Mouse (Mus musculus): Measurements from ENCODE around the gene Shd. TPM values are rescaled to one million over a fixed set of nuclear protein-coding genes. Genes with fewer than 3 reads are reported as not detected.

The Shd gene
- polyA plus RNA-seq, 1 experiment = not detected

DNA sequence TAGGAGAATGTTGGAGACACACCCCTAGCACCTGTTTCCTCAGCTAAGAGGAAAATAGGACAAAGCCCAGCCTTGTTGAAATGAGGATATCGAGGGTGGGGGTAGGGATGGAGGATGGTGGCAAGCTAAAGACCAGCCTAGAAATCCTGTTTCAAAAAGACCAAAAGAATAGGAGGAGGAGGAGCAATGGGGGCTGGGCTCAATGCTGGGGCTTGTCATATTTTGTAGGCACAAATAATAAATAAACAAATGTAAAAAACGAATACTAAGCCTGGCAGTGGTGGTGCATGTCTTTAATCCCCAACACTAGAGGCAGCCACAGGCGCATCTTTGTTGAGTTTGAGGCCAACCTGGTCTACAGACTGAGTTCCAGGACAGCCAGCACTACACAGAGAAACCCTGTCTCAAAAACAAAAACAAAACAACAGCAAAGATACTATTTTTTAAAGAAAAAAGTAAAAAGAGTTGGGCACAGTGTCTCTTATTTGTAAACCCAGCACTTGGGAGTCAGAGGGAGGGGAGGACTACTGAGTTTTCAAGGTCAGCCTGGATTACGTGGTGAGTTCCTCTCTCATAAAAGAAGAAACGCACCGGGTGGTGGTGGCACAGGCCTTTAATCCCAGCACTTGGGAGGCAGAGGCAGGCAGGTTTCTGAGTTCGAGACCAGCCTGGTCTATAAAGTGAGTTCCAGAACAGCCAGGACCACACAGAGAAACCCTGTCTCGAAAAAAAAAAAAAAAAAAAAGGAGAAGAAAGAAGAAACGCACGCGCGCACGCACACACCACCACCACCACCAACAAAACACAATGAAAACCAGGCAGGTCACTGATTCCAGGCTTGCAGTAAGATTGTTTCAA, 12.3 kb upstream of the Shd start:
- 72% methylated on average over 13 of the region's 13 CpGs for WGBS
- TF ChIP-seq CTCF (IDR thresholded peaks at IDR 0.05; ENCODE audit: insufficient read depth, low read depth, low read length) (no peak), POLR2A (IDR thresholded peaks at IDR 0.05; ENCODE audit: insufficient read depth, low read depth, low read length) (no peak)
- 0 out of 2 replicates have a peak overlapping the region, but pooled peaks have one; percentile 79 for H3K27ac ChIP-seq (ENCODE audit: insufficient read depth, low read depth, low read length)
- peak overlapping the region; percentile 5; the same call in 1 of the 2 replicates for H3K4me3 ChIP-seq (ENCODE audit: insufficient read depth, low read depth, low read length)
- peaks cover 19% of the 10 kb centered on the region for H3K4me1 ChIP-seq (ENCODE audit: control insufficient read depth, insufficient read depth, low read length)

DNA sequence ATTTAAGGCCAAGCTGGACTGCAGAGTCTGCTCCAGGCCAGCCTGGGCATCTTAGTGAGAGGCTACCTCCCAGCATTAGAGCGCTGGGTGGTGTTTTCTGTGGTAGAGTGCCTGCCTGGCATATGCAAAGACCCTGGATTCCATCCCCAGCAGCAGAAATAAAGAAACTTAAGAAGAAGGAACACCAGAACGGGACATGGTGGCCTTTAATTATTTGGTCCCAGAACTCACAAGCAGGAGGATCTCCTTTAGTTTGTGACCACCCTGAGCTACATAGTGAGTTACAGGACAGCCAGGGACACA, 11.7 kb upstream of the Shd start:
- TF ChIP-seq POLR2A (IDR thresholded peaks at IDR 0.05; ENCODE audit: insufficient read depth, low read depth, low read length) = no peak
- TF ChIP-seq CTCF (IDR thresholded peaks at IDR 0.05; ENCODE audit: insufficient read depth, low read depth, low read length) = no peak
- H3K4me1 ChIP-seq (ENCODE audit: control insufficient read depth, insufficient read depth, low read length) = peaks cover 23% of the 10 kb centered on the region
- 28% methylated on average over 2 of the region's 2 CpGs for WGBS

DNA sequence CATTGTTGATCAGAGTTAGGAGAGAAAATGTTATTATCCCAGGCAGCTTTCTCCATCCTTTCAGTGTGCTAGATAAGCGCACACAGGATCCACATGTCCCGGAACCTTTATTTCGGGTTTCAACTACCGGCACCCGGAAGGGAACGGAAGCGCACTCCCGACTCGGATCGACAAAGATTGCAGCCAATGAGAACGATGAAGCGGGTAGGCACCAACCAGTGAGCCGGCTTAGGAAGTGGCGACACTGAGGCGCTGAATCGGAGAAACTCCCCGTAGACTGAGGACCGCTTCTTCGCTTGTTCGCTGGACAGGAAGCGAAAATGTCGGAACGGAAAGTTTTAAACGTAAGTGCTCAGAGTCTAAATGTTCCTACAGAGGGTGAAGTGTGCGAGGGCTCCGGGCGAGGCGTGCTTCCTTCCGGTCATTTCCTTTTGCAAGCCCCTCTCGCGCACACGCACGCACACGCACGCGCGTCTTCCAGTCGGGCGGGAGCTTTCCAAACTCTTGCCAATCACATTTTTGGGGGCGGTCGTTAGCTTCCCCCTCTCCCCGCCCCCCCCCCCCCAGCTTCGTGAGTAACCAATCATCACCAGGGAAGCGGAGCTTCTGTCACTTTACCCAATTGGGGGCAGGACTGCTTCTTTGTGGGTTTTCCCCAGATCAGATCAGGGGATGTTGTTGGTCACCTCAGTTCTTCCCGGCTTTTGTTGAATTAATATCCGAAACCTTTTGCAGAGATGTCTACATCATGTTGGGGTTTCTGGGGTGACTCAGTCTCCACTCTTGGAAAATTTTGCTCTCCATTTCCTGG, 11.1 kb upstream of the Shd start, which contains the start of gene Yju2:
TSS of gene Yju2 (plus strand) at position 182 of the 811 bp plus-strand sequence.
- H3K4me3 ChIP-seq (ENCODE audit: insufficient read depth, low read depth, low read length) = peak within 1 kb of the TSS; percentile 96
- under 1% methylated on average over 45 of the region's 46 CpGs for WGBS

More for the DNA sequence above, 11.7 kb upstream of the Shd start:
- peak overlapping the region; percentile 5; the same call in 1 of the 2 replicates for H3K4me3 ChIP-seq (ENCODE audit: insufficient read depth, low read depth, low read length)
- peak overlapping the region; percentile 79 for H3K27ac ChIP-seq (ENCODE audit: insufficient read depth, low read depth, low read length)

DNA sequence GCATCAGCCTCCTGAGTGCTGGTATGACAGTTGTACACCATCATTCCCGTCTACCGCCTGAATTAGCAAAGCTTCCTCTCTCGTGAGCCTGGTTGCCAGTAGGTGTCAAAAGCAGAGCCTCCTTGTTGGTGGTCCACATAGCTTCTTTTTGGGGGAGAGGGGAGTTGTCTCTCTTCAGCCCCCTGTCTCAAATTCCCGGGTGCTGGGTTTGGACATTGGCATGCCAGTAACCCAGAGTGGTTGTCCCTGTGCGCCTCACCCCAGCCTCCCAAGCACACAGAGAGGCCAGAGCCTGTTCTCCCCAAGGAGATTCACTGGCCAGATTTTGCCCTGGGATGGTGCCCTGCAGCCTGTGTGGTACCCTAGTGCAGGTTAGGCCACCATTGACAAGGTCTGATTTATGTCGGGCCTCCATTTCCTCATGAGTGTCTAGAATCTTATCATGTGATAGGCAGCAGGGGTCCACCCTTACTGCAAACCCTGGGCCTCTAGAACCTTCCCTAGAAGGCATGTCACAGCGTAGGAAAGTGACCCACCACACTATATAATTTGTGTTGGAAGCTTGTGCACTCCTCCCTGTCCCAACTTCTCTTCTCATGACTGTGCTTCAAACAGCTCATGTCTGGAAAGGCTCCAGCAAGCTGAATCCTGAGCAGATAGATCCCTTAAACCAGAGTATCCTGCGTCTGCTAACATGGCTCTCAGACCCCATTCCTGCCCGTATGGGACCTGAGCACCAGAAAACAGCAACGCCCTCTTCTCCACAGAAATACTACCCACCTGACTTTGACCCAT, 10.1 kb upstream of the Shd start:
- H3K27ac ChIP-seq (ENCODE audit: insufficient read depth, low read depth, low read length) = no peak overlapping the region
- WGBS = 73% methylated on average over 10 of the region's 10 CpGs
- TF ChIP-seq CTCF (IDR thresholded peaks at IDR 0.05; ENCODE audit: insufficient read depth, low read depth, low read length) (no peak), POLR2A (IDR thresholded peaks at IDR 0.05; ENCODE audit: insufficient read depth, low read depth, low read length) (no peak)
- no peak overlapping the region for H3K4me3 ChIP-seq (ENCODE audit: insufficient read depth, low read depth, low read length)
- H3K4me1 ChIP-seq (ENCODE audit: control insufficient read depth, insufficient read depth, low read length) = peaks cover 23% of the 10 kb centered on the region

More for the DNA sequence above, 11.1 kb upstream of the Shd start, which contains the start of gene Yju2:
- TF ChIP-seq CTCF (IDR thresholded peaks at IDR 0.05; ENCODE audit: insufficient read depth, low read depth, low read length) = no peak
- TF ChIP-seq POLR2A (IDR thresholded peaks at IDR 0.05; ENCODE audit: insufficient read depth, low read depth, low read length) = peak; percentile 63; the same call in 1 of the 2 replicates
- H3K27ac ChIP-seq (ENCODE audit: insufficient read depth, low read depth, low read length) = peak within 1 kb of the TSS; percentile 99
- peaks cover 23% of the 10 kb centered on the region for H3K4me1 ChIP-seq (ENCODE audit: control insufficient read depth, insufficient read depth, low read length)

DNA sequence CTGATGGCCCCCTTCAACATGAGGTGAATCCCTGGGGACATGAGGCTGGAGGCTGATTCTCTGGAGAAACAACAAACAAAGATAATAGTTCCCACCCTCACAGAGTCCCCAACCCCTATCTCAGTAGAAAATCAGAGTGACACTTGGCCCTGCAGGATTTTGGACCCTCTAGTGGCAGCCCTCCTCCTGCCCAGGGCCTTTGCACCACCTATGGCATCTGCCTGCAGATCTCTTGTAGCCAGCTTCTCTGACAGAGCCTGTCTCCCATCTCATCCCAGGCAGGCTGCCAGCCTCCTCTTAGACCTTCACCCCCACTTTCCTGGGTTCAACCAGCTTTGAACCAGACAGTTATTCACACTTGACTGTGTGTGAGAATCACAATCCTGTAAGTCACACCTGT, 9.5 kb upstream of the Shd start:
- TF ChIP-seq CTCF (IDR thresholded peaks at IDR 0.05; ENCODE audit: insufficient read depth, low read depth, low read length) (no peak), POLR2A (IDR thresholded peaks at IDR 0.05; ENCODE audit: insufficient read depth, low read depth, low read length) (no peak)
- Histone ChIP-seq H3K4me3 (ENCODE audit: insufficient read depth, low read depth, low read length) (no peak overlapping the region), H3K27ac (ENCODE audit: insufficient read depth, low read depth, low read length) (no peak overlapping the region), H3K4me1 (ENCODE audit: control insufficient read depth, insufficient read depth, low read length) (peaks cover 23% of the 10 kb centered on the region)

DNA sequence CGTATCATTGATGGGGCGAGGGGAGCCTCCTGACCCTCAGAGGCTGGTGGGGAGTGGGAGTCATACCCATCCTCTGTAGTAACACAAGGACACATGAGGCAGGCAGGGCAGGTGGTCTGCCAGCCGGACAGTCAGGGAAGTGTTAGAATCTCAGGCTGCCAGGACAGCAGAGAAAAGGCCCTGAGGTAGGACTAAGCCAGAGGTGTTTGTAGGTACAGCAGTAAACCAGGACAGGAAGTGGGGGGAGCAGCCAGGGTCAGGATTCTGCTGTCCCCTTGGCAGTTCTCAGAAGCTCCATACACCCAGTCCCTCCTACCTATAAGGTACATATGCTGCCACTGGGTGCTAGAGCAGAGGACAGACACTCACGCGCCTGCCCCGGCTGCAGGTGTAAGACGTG, 8.6 kb upstream of the Shd start:
- 98% methylated on average over 7 of the region's 7 CpGs for WGBS
- Histone ChIP-seq H3K27ac (ENCODE audit: insufficient read depth, low read depth, low read length) (no peak overlapping the region), H3K4me1 (ENCODE audit: control insufficient read depth, insufficient read depth, low read length) (peaks cover 16% of the 10 kb centered on the region), H3K4me3 (ENCODE audit: insufficient read depth, low read depth, low read length) (no peak overlapping the region)
- TF ChIP-seq POLR2A (IDR thresholded peaks at IDR 0.05; ENCODE audit: insufficient read depth, low read depth, low read length) (no peak), CTCF (IDR thresholded peaks at IDR 0.05; ENCODE audit: insufficient read depth, low read depth, low read length) (no peak)

DNA sequence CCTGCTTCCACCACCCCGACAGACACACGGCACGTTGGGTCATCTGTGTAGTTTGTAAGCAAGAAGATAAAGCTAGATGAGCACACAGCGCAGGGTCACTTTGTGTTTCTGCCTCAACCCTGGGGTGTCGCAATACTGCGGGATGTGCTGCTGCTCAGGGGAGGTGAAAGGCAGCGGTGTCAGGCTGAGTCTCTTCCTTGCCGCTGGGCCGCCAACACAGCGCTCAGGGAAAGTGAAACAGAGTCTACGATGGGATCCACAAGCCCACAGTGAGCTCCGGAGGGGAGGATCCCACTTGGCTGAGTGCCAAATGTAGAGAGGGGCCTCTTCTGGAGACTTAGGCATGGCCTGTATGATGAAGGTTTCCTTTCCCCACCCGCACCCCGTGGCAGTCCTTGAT, 7.1 kb upstream of the Shd start:
- H3K27ac ChIP-seq (ENCODE audit: insufficient read depth, low read depth, low read length) = no peak overlapping the region
- 88% methylated on average over 14 of the region's 14 CpGs for WGBS
- H3K4me1 ChIP-seq (ENCODE audit: control insufficient read depth, insufficient read depth, low read length) = peaks cover 13% of the 10 kb centered on the region
- TF ChIP-seq CTCF (IDR thresholded peaks at IDR 0.05; ENCODE audit: insufficient read depth, low read depth, low read length) (no peak), POLR2A (IDR thresholded peaks at IDR 0.05; ENCODE audit: insufficient read depth, low read depth, low read length) (no peak)
- H3K4me3 ChIP-seq (ENCODE audit: insufficient read depth, low read depth, low read length) = no peak overlapping the region

DNA sequence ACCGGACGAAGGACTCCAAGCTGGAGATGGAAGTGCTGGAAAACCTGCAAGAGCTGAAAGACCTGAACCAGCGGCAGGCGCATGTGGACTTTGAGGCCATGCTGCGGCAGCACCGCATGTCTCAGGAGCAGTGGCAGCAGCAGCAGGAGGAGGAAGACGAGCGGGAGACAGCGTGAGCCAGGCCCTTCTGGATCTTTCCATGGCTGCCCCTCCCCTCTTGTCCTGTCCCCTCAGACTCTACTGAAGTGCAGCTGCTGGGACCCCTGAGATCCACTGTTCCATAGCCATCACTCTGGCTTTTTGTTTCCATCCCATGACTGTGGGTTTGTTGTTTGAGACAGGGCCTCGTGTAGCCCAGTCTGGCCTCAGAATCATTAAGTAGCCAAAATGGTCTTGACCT, 5.8 kb upstream of the Shd start:
- H3K27ac ChIP-seq (ENCODE audit: insufficient read depth, low read depth, low read length) = no peak overlapping the region
- WGBS = 94% methylated on average over 10 of the region's 10 CpGs
- H3K4me1 ChIP-seq (ENCODE audit: control insufficient read depth, insufficient read depth, low read length) = peaks cover 11% of the 10 kb centered on the region
- no peak overlapping the region for H3K4me3 ChIP-seq (ENCODE audit: insufficient read depth, low read depth, low read length)
- TF ChIP-seq POLR2A (IDR thresholded peaks at IDR 0.05; ENCODE audit: insufficient read depth, low read depth, low read length) (no peak), CTCF (IDR thresholded peaks at IDR 0.05; ENCODE audit: insufficient read depth, low read depth, low read length) (no peak)
